Mouse (Mus musculus): ENCODE measurements around the gene Ccdc6. TPM values are rescaled to one million over a fixed set of nuclear protein-coding genes. Genes with fewer than 3 reads are reported as not detected.
A peak's percentile ranks its signal among the peaks of the same experiment; 100 is the strongest.

Gene Ccdc6
- total RNA-seq, 2 experiments from 2014 or later = 58.8 to 65.0 TPM

DNA sequence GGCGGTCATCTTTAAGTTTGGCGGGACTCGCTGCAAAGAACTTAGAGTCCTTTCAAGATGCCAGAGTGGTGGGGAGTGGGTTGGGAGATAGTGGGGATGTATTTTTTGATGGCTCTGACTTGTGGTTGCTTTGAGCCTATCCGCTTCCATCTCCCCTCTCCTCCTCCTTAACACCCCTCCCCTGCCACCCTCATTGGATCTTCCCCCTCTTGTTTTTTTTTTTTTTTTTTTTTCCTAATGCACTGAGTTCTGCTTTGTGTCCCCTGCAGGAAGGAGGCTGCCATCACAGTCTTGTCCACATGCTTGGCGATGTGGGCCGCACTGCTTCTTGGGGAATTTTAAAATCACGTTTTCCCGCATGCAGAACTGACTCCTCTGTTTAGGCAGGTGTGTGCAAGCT, 31.5 kb downstream of the Ccdc6 start:
- DNase-seq (ENCODE audit: low spot score in 2 of 2) = no peak

DNA sequence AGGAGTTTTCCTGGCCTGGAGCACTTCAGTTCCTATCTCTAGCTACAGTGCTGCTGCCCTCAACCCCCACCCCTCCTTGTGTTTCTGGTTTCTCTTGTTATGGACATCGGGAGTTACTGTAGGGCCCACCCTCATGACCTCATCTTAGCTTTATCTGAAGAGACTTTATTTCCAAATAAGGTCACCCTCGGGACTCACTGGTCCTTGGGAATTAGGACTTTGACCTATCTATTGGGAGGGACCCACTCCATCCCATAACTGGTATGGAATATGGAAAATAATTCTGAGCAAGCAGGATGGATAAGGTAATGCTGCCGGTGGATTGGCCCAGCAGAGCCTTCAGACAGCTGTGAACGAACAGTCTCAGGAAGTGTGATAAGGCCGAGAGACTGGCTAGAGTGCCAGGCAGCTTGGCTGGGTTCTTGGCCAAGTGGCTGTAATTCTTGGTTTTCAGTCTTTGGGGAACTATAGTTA, 35.2 kb downstream of the Ccdc6 start:
- DNase-seq (ENCODE audit: low spot score in 2 of 2) = no peak

DNA sequence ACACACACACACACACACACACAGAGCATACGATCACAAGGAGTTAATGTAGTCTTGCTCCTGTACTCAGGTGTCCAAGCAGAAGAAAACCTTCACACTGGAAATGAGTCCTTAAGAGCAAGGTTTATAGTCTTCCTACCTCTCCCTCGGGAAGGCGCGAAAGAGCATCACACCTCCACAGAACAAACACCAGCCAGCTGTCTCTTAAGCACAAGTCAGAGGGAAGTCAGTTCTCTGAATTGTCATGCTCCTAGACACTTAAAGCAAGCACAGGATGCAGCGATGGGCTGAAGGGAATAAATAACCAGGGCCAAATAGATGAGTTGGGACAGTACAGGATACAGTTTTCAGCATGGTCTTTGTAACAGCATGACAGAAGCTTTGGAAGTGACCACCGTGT, 35.8 kb downstream of the Ccdc6 start:
- DNase-seq (ENCODE audit: low spot score in 2 of 2) = no peak

DNA sequence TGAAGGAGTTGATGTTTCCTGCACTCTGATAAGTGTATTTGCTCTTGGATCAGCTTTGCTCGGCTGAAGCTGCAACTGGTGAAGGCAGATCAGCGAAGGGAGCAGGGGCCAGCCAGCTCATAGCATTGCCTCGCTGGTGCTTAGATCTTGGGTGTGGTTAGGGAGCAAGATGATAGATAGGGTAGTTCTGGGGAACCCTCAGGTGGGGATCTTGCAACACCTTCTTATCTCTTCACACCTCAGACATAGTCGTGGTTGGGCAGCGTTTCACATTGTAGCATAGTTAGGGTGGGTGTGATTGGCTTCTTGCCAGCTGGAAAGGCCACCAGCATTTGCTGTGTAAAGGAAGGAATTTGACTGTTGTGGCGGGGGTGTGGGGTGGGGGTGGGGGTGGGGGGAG, 36.3 kb downstream of the Ccdc6 start:
- DNase-seq (ENCODE audit: low spot score in 2 of 2) = no peak

DNA sequence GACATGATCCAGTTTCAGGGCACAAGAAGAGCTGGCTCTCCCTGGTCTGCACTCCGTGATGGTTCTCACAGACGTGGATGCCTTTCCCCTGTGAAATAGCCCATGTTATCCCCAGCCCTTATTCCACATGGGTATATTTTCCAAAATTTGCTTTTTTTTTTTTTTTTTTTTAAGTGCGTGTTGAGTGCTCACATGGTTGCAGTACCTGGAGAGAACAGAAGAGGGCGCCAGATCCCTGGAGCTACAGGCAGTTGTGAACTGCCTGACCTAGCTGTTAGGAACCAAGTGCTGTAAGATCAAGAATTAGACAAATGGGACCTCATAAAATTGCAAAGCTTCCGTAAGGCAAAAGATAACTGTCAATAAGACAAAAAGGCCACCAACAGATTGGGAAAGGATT, 38.8 kb downstream of the Ccdc6 start:
- DNase-seq (ENCODE audit: low spot score in 2 of 2) = no peak

DNA sequence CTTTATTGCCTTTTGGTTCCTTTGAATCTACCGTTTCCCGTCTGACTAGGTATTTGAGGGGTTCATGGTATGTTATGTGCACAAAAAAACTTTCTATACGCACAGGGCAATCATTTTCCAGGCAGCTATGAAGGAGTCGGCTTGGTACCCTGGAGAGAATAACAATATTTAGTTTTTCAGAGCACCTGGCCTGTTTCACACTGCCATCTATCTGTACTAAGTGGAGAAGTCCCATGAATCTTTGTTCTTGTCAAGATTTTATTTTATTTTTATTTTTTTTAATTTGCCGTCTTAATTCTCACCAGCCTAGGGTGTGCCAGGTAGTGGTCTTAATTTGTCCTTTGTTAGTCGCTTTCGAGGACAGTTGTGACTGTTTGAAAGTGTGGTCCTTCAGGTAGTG, 40.7 kb downstream of the Ccdc6 start:
- no peak for DNase-seq (ENCODE audit: low spot score in 2 of 2)

DNA sequence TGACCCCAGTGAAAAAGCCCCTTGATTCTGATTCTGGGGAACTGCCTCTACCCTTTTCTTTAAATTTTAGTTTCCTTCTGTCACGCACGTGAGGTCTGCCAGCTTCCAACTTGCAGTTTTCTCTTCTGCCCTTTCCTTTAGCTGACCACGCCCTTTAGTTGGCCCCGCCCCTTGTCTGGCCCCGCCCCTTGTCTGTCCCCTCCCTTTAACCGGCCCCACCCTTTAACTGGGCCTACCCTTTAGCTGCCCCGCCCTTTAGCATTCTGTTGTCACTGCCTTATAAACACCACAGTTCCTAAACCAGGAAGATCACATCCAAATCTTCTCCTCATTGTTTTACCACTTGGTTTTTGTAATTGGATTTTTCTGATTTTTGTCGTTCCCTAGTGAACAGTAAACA, 41.2 kb downstream of the Ccdc6 start:
- DNase-seq (ENCODE audit: low spot score in 2 of 2) = no peak

DNA sequence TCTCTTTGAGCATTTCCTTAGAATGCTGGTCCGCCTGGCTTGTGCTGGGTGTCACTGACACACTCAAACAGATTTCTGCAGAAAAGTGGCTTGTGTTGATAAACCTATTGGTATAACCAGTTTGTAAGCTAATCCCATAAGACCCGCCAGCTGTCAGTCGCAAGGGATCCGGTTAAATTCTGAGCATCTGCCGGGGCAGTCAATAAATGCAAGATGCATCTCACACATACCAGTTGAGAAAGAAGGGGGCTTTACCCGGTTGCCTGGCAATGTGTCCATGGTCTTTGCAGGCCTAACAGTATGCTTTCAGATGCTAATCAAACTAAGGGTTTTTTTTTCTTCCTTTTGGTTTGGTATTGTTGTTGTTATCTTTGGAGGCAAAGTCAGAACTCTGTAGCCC, 42.4 kb downstream of the Ccdc6 start:
- DNase-seq (ENCODE audit: low spot score in 2 of 2) = no peak

DNA sequence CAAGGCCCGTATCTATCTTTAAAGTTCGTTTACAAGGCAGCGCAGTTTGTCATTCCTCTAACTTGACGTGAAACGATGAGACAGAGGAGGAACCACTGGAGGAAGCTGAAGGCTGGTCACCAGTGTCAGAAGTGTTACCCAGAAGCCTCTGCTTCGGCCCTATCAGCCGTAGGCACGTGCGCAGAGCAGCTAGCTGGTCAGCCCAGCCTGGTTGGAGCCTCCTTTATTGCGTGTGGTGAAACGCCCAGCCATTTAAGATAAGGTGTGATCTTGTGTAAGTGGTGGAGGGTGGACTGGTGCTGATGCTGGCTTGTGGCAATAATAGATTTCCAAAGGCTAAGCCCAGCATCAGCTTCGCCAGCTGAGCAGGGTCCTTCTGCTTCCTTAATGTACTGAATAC, 43.5 kb downstream of the Ccdc6 start:
- no peak for DNase-seq (ENCODE audit: low spot score in 2 of 2)

DNA sequence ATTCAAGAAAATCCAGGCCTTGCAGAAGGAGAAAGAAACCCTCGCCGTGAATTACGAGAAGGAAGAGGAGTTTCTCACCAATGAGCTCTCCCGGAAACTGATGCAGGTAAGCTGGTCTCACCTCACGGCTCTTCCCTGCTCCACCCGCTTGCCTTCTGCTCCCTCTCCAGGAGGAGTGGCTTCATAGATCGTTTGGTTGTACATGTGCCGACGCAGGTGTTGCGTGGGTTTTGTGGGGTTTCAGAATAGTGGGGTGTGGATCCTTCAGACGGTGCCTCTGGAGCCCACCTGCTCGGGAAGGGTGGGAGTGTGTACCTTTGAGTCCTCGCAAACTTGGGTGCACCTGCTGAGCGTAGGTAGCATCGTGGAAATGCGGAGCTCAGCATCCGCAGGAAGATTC, 45.7 kb downstream of the Ccdc6 start:
- DNase-seq (ENCODE audit: low spot score in 2 of 2) = no peak

DNA sequence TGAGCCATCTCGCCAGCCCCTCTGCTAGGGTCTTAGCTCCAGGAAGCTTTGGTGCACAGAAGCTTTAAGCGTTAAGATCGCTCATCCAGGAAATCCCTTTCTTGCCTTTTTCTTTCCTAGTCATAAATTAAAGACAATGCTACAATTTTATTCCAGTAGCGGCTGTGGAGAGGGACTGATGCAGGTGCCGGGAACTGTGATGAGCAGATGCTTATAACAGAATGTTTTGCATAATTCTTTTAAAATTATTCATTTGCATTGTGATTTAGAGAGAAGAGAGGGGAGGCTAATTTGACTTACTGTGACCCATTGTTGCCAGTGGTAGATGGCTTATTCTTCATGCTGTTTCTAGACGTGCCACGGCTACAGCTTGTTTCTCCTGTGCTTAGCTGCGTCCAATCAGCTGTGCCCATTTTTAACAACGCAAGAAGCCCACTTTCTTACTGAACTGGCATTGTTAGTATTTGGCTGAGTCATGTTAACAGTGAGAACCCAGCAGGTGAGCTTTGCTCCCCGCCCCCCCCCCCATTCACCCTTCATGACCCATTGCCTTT, 47.2 kb downstream of the Ccdc6 start:
- DNase-seq (ENCODE audit: low spot score in 2 of 2) = no peak

DNA sequence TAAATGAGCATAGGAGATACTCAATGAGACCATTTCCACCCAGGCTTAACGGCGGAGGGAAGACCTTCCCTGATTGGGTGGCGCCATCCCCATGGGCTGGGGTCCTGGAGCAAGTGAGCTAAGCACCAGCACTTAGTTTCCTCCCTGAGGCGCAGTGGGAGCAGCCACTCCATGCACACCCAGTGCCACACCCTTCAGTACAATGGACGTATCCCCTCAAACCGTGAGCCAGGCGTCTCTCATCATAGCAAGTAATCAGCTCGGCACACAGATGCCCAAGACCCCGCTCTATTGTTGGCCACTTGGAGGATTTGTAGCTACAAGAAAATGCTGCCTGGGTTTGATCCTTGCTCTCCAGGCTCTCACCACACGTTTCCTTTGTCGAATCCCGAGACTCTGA, 49.0 kb downstream of the Ccdc6 start:
- DNase-seq (ENCODE audit: low spot score in 2 of 2) = no peak

DNA sequence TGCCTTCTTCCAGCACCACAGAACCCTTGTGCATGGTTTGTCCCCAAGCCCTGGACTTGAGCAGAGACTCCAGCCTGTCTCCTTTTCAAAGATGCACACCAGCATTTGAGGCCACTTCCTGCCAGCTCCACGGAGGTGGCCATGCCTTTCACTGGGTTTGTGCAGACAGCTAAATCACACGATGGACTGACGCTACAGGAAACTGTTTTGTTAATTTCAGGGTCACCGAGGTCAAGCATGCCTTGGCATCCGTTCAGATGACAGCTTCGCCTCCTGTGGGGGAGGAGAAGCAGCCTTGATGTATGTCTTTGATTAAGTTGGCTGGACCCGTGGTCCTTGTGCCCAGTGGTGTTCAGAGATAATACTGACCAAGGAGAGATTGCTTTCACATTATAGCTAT, 52.2 kb downstream of the Ccdc6 start:
- peak in 1 of 2 experiments; percentile 25 for DNase-seq (ENCODE audit: low spot score in 2 of 2)

DNA sequence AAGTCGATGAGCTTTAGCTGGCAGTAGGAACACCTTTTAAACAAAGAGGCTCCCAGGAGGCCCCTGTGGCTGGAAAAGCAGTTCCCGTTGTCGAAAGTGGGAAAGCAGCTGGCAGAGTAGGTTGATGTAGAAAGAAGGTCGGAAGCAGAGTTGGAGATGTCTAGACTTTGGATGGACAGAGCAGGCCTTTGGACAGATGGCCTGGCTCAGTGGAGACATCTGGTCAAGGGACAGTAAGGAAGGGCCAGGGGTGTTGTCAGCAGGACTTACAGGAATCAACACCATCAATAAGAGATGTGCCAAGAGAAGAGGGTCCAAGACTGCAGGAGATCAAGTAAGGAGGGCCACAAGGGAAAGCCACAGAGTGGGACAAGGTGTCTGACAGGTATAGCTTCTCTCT, 53.4 kb downstream of the Ccdc6 start:
- DNase-seq (ENCODE audit: low spot score in 2 of 2) = no peak

DNA sequence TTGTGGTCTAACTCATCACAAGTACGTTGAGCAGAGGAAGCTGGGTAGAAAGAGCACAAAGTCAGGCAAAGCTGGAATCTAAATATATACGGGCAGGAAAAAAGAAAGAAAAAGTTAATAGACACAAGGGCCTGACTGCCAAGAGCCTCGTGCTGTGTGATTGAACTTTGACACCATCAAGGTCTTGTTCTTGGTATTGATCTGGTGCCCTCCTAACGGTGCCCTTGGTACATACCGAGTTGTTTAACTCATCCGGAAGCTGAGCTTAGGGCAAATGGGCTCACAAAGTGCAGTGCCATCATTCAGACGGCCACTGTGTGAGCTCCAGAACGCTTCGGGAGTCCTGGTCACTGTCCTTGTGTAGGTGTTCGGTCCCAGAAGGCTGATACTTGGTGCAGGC, 54.2 kb downstream of the Ccdc6 start:
- DNase-seq (ENCODE audit: low spot score in 2 of 2) = no peak

DNA sequence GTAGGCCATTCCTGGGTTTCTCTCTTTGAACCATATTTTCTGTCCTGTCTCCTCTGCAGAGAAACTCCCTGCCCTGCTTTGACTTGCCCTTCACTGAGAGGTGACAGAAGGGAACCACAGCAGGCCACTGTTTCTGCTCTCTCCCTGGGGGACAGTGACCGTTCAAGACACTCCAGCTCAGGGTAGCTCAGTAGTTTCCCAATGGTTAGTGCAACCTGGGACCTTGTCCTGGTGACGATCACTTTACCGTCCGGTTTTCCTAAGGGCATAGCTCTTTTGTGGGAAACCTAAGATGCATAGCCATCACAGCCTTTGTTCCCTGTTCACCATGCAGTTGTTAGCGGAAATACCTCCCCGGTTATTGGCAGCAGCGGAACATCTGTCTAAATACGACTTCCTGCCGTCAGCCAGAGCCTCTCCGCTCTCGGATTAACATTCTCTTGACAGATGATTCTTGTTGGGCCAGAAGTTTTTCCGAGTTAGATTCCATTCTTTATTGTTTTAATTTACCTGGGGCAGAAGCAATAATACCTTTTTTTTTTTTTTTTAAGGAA, 55.3 kb downstream of the Ccdc6 start:
- DNase-seq (ENCODE audit: low spot score in 2 of 2) = no peak

DNA sequence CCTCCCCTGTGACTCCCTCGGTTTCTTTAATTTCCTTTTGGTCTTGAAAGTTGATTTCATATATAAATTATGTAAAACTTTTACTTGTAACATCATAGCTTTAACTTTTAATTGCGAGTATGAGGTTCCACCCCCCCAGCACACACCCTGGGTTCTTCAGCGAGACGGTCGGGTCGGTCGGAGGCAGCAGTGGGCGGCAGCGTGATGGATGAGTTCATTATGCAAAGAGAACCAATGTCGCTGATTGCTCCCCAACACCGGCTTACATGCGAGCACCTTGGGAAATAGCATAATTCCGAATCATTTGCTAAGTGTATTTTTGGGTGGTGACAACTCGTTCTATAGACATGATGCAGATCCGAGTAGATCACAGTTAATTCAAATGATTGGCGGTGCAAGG, 56.9 kb downstream of the Ccdc6 start:
- no peak for DNase-seq (ENCODE audit: low spot score in 2 of 2)

DNA sequence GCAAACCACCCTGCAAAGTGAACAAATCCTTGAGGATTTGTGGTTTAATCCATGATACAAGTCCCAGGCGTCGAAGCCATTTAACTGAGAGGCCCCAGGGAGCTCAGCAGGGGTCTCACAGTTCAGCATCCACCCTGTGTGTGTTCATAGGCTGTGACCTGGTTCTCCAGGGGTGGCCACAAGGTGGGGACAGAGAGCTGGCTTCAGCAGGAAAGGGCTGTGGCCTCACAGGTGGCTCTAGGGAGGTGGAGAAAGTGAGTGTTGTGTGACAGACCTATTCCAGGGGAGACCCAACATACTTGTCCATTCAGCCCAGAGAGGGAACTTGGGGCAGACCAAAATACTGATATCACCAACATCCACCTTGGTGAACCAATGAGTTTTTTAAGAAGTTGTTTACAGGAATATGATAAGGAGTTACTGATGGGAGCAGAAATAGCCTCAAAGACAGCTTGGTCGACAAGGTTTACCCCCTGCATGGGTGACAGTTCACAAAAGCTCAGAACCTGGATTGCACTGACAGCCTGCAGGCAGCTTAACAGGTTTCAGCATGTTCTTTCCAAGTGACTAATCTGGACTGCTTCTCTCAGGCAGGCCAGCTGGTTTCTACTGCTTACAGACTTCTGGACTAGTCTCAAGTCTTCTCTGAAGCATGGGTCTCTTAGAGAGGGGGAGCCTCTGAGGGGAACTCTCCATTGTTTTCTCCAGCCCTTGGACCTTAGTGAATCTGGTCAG, 59.7 kb downstream of the Ccdc6 start:
- no peak for DNase-seq (ENCODE audit: low spot score in 2 of 2)

DNA sequence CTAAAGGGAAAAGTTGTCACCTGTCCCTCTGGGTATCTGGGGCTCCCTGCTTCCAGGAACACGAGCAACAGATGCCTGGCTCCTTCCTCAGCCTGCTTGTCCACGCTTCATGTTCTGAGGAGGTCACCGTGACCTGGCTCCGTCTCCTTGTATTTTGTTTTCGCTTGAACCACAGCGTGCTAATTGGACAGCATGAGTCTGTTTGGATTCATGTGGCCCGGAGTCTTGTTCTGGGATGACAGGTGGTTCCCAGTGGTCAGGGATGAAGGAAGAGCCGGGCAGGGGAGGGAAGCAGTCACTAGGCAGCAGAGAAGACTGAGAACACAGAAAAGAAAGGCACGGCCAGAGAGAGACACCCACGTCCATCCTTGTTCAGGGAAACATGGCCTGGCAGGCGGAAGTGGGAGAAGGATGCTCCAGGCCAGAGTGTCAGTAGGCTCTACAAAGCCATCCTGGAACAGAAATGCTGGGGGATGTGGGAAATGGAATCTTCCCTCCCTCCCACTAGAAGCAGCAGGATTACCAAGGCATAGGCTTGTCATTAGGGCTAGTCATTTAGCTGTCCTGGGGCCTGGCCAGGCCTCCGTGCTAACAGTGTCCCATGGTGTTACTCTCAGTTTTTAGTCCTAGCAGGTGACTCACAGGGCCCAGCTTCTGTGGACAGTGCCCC, 62.9 kb downstream of the Ccdc6 start:
- no peak for DNase-seq (ENCODE audit: low spot score in 2 of 2)

DNA sequence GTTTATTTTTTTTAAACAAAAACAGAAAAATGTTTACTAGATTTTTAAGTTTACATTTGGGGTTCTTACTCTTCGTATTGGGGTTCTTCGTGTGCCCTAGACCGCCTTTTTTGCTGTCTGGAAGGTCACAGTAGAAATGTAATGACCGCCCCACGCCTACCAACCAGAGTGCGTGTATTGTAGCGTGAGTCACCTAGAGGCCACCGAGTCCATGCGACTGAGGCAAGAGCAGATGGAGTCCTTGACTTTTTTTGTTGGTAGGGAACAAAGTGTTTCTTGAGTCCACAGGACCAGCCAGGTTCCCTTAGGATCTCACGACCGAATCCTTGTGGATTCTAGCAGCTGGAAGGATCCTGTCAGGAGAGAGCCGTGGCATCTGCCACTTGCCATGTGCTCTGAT, 63.9 kb downstream of the Ccdc6 start:
- DNase-seq (ENCODE audit: low spot score in 2 of 2) = no peak

DNA sequence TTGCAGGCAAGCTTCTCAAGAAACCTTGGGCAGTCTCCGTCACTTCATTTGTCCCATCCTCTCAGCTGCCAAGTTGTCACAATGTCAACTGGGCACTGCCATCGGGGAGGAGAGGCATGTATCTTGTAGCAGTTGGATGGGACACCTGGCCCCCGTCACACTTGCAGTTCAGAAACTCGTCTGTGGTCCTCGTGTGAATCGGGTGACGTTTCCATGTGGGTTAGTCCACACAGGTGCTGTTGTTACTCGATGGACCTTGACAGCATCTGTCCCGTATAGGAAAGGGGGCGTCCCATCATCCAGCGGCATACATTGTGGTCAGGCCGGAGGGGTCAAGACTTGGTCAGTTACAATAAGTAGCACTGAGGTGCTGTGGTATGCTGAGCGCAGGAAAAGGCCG, 64.6 kb downstream of the Ccdc6 start:
- DNase-seq (ENCODE audit: low spot score in 2 of 2) = no peak

DNA sequence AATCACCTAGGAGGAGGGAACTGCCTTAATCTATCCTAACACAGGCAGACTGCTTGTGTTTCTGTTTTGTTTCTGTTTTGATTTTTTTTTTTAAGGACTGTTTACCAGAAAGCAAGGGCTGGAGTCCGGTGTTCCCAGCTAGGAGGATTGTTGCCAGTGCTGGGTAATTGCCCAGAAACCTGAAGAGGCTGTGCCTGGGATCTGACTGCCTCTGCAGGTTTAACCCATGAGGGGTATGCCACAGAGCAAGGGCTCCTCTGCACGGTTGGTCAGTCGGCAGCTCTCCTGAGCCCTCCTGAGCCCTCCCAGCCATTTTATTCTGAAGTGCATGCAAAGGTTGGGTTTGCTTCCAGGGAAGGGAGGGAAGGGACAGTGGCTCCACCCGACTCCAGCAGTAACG, 66.8 kb downstream of the Ccdc6 start:
- DNase-seq (ENCODE audit: low spot score in 2 of 2) = no peak
